Mouse (Mus musculus): ENCODE measurements around the gene Fli1. TPM values are rescaled to one million over a fixed set of nuclear protein-coding genes. Genes with fewer than 3 reads are reported as not detected.
A peak's percentile ranks its signal among the peaks of the same experiment; 100 is the strongest.

Fli1 gene
- 124 and 127 TPM in 2 replicates for polyA plus RNA-seq (2012; ENCODE audit: insufficient read depth, insufficient read length, missing spikeins)

- TF ChIP-seq POLR2A (IDR thresholded peaks at IDR 0.05; ENCODE audit: borderline replicate concordance, low read depth, low read length) (no peak), CTCF (IDR thresholded peaks at IDR 0.05; ENCODE audit: low read depth, low read length) (no peak)
- Histone ChIP-seq H3K4me3 (ENCODE audit: insufficient read depth, low read length) (peak within 1 kb of the TSS; percentile 100), H3K27ac (ENCODE audit: insufficient read depth, low read depth, low read length) (peak within 1 kb of the TSS; percentile 99), H3K4me1 (ENCODE audit: control insufficient read depth, insufficient read depth, low read length) (peaks cover 17% of the 10 kb centered on the region)
Observed at GRCm38 (mm10) chr9:32542212-32543039, at the start of gene Fli1. Gene Fli1 (minus strand): TSS chr9:32542861.

- TF ChIP-seq POLR2A (IDR thresholded peaks at IDR 0.05; ENCODE audit: borderline replicate concordance, low read depth, low read length) (no peak), CTCF (IDR thresholded peaks at IDR 0.05; ENCODE audit: low read depth, low read length) (peak; percentile 30; the same call in 1 of the 2 replicates)
- no peak overlapping the region for H3K27ac ChIP-seq (ENCODE audit: insufficient read depth, low read depth, low read length)
- H3K4me3 ChIP-seq (ENCODE audit: insufficient read depth, low read length) = no peak overlapping the region
- H3K4me1 ChIP-seq (ENCODE audit: control insufficient read depth, insufficient read depth, low read length) = no peaks in the 10 kb centered on the region
Observed at GRCm38 (mm10) chr9:32591732-32592582, 49.3 kb upstream of the Fli1 start.

DNA sequence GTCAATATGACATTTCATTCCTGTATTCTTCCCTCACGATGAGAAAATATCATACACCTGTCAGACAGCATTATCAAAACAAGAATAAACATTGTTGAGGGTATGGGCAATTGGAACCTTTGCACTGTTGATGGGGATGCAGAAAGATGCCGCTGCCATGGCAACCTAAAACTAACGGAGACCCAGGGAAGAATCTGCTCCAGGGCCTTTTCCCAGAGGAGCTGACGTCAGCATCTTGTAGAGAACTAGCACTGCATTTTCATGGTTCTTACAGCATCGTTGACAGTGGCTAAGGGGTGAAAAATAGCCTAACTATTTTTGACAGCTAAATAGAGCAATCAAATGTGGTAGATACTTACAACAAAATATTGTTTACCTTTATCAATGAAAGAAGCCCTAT is 47.9 kb upstream of the Fli1 start:
- no peak for TF ChIP-seq CTCF (IDR thresholded peaks at IDR 0.05; ENCODE audit: low read depth, low read length)
- no peak for TF ChIP-seq POLR2A (IDR thresholded peaks at IDR 0.05; ENCODE audit: borderline replicate concordance, low read depth, low read length)
- Histone ChIP-seq H3K4me1 (ENCODE audit: control insufficient read depth, insufficient read depth, low read length) (no peaks in the 10 kb centered on the region), H3K27ac (ENCODE audit: insufficient read depth, low read depth, low read length) (no peak overlapping the region), H3K4me3 (ENCODE audit: insufficient read depth, low read length) (no peak overlapping the region)

- Histone ChIP-seq H3K4me1 (ENCODE audit: control insufficient read depth, insufficient read depth, low read length) (no peaks in the 10 kb centered on the region), H3K27ac (ENCODE audit: insufficient read depth, low read depth, low read length) (no peak overlapping the region), H3K4me3 (ENCODE audit: insufficient read depth, low read length) (no peak overlapping the region)
- TF ChIP-seq POLR2A (IDR thresholded peaks at IDR 0.05; ENCODE audit: borderline replicate concordance, low read depth, low read length) = no peak
- peak; percentile 87 for TF ChIP-seq CTCF (IDR thresholded peaks at IDR 0.05; ENCODE audit: low read depth, low read length)
Observed at GRCm38 (mm10) chr9:32589900-32590299, 47.2 kb upstream of the Fli1 start.

- Histone ChIP-seq H3K4me3 (ENCODE audit: insufficient read depth, low read length) (no peak overlapping the region), H3K27ac (ENCODE audit: insufficient read depth, low read depth, low read length) (no peak overlapping the region), H3K4me1 (ENCODE audit: control insufficient read depth, insufficient read depth, low read length) (peaks cover 7% of the 10 kb centered on the region; the same call in 1 of the 2 replicates)
- TF ChIP-seq CTCF (IDR thresholded peaks at IDR 0.05; ENCODE audit: low read depth, low read length) = peak; percentile 66
- TF ChIP-seq POLR2A (IDR thresholded peaks at IDR 0.05; ENCODE audit: borderline replicate concordance, low read depth, low read length) = no peak
Observed at GRCm38 (mm10) chr9:32585357-32585756, 42.7 kb upstream of the Fli1 start.

GRCm38 (mm10) chr9:32583905-32584304 is 41.2 kb upstream of the Fli1 start:
- Histone ChIP-seq H3K4me1 (ENCODE audit: control insufficient read depth, insufficient read depth, low read length) (peaks cover 7% of the 10 kb centered on the region; the same call in 1 of the 2 replicates), H3K4me3 (ENCODE audit: insufficient read depth, low read length) (no peak overlapping the region), H3K27ac (ENCODE audit: insufficient read depth, low read depth, low read length) (no peak overlapping the region)
- TF ChIP-seq POLR2A (IDR thresholded peaks at IDR 0.05; ENCODE audit: borderline replicate concordance, low read depth, low read length) (no peak), CTCF (IDR thresholded peaks at IDR 0.05; ENCODE audit: low read depth, low read length) (no peak)

GRCm38 (mm10) chr9:32581851-32582573 is 39.4 kb upstream of the Fli1 start:
- Histone ChIP-seq H3K4me3 (ENCODE audit: insufficient read depth, low read length) (no peak overlapping the region), H3K4me1 (ENCODE audit: control insufficient read depth, insufficient read depth, low read length) (peaks cover 7% of the 10 kb centered on the region; the same call in 1 of the 2 replicates), H3K27ac (ENCODE audit: insufficient read depth, low read depth, low read length) (no peak overlapping the region)
- no peak for TF ChIP-seq POLR2A (IDR thresholded peaks at IDR 0.05; ENCODE audit: borderline replicate concordance, low read depth, low read length)
- no peak for TF ChIP-seq CTCF (IDR thresholded peaks at IDR 0.05; ENCODE audit: low read depth, low read length)

DNA sequence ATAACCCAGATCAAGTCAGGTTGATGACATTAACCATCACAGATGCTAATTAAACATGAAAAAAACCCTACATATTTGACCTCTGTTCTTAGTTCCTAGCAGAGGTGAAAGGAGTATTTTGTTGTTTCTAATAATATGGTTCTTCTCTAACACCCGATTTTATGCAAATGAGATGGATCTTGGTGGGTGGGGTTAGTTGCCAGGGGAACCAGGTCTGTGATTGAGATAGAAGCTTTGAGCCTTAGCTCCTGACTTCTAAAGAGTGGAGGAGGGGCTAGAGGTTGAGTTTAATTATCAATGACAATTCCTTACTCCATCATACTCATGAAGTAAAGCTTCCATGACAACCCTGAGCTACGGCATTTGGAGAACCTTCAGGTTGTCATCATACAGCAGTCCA is 35.8 kb upstream of the Fli1 start:
- TF ChIP-seq CTCF (IDR thresholded peaks at IDR 0.05; ENCODE audit: low read depth, low read length) (no peak), POLR2A (IDR thresholded peaks at IDR 0.05; ENCODE audit: borderline replicate concordance, low read depth, low read length) (no peak)
- Histone ChIP-seq H3K4me3 (ENCODE audit: insufficient read depth, low read length) (no peak overlapping the region), H3K27ac (ENCODE audit: insufficient read depth, low read depth, low read length) (no peak overlapping the region), H3K4me1 (ENCODE audit: control insufficient read depth, insufficient read depth, low read length) (peaks cover 7% of the 10 kb centered on the region; the same call in 1 of the 2 replicates)

DNA sequence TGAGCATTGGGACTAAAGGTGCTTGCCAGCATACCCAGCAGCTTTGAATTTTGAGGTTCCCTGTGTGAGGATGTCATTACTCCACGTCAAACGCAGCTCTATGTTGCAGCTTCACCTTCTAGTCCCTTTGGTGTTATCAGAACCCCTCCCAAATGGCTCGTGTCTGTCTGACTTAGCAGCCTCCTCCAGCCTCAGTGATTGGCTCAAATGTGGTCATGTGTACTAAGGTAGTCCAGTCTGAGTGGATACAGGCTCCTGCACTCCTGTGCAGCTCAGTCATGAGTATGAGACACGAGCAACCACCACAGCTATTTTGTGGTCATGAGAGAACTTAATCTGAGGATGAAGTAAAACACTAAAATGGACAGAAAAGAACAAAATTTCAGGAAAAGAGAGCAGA is 31.0 kb upstream of the Fli1 start:
- H3K27ac ChIP-seq (ENCODE audit: insufficient read depth, low read depth, low read length) = no peak overlapping the region

More for the DNA sequence above, 31.0 kb upstream of the Fli1 start:
- TF ChIP-seq POLR2A (IDR thresholded peaks at IDR 0.05; ENCODE audit: borderline replicate concordance, low read depth, low read length) (no peak), CTCF (IDR thresholded peaks at IDR 0.05; ENCODE audit: low read depth, low read length) (no peak)
- Histone ChIP-seq H3K4me3 (ENCODE audit: insufficient read depth, low read length) (no peak overlapping the region), H3K4me1 (ENCODE audit: control insufficient read depth, insufficient read depth, low read length) (no peaks in the 10 kb centered on the region)
